Mouse (Mus musculus) hindbrain, postnatal 0 days (tissue): ENCODE results near the gene Klf13. TPM values are rescaled to one million over a fixed set of nuclear protein-coding genes. Genes with fewer than 3 reads are reported as not detected.

Experiments
- ATAC-seq: fragments of 200-750 bp; cut with Nextera tagmentation; 2 replicates; pipeline ENCODE4 v1.8.0; 2017; ENCODE audit warnings: mild to moderate bottlenecking, moderate TSS enrichment, moderate library complexity
- DNase-seq: peaks from one replicate; pipeline ENCODE4 v3.0.0-alpha.2; 2015; ENCODE audit warnings: low spot score
- H3K27ac ChIP-seq: fragments of 300-500 bp; sonication (generic); 2 replicates; pipeline ENCODE4 v1.5.1; 2014; ENCODE audit warnings: mild to moderate bottlenecking
- H3K27me3 ChIP-seq: fragments of 300-500 bp; sonication (generic); 2 replicates; pipeline ENCODE4 v1.6.1; 2014; ENCODE audit warnings: low read length, mixed read lengths; ENCODE audit not compliant: insufficient read depth
- H3K36me3 ChIP-seq: fragments of 300-500 bp; sonication (generic); 2 replicates; pipeline ENCODE4 v1.6.1; 2014; ENCODE audit warnings: low read length, mixed read lengths; ENCODE audit not compliant: insufficient read depth
- H3K4me1 ChIP-seq: fragments of 300-500 bp; sonication (generic); 2 replicates; pipeline ENCODE4 v1.6.1; 2014; ENCODE audit warnings: antibody characterized with exemption, low read length, mixed read lengths; ENCODE audit not compliant: insufficient read depth
- H3K4me2 ChIP-seq: fragments of 300-500 bp; sonication (generic); 2 replicates; pipeline ENCODE4 v1.6.1; 2014; ENCODE audit warnings: low read depth, mild to moderate bottlenecking, low read length, moderate library complexity, mixed read lengths
- H3K4me3 ChIP-seq: fragments of 300-500 bp; sonication (generic); 2 replicates; pipeline ENCODE4 v1.5.1; 2014; ENCODE audit warnings: low read length
- H3K9ac ChIP-seq: fragments of 300-500 bp; sonication (generic); replicated peaks from 2 replicates; pipeline ENCODE4 v1.6.1; 2014; ENCODE audit warnings: mild to moderate bottlenecking, low read length, moderate library complexity, mixed read lengths
- H3K9me3 ChIP-seq: fragments of 300-500 bp; sonication (generic); 2 replicates; pipeline ENCODE4 v1.6.1; 2016; ENCODE audit warnings: low read length, mixed read lengths
- CTCF ChIP-seq: IDR thresholded peaks from 2 replicates; pipeline ENCODE4 v1.5.1; 2016; ENCODE audit warnings: antibody characterized with exemption, control low read depth, low read depth
- WGBS: fragments of 180-500 bp; shearing (Covaris S2); extraction: QIAGEN DNeasy Blood & Tissue Kit; methylation state at CpG from one replicate; pipeline ENCODE4 v1.1.7; 2014; 5-methylcytosine and 5-hydroxymethylcytosine counted together
- polyA plus RNA-seq: library from polyadenylated mRNA; unstranded; fragments of >200 nt; fragmentation: Nextera tagmentation; extraction: Ambion mirVana; gene quantifications from 2 replicates; pipeline ENCODE4 v1.2.1, GENCODE M21; 2015
- total RNA-seq: library from RNA; depleted of rRNA; stranded (reverse); fragments of >200 nt; gene quantifications from 2 replicates; pipeline ENCODE4 v1.2.3, GENCODE M21; 2014; rRNA removed

Gene Klf13
- total and polyA plus RNA-seq, 2 experiments from 2014 or later: 26.9 to 34.0 TPM

DNA sequence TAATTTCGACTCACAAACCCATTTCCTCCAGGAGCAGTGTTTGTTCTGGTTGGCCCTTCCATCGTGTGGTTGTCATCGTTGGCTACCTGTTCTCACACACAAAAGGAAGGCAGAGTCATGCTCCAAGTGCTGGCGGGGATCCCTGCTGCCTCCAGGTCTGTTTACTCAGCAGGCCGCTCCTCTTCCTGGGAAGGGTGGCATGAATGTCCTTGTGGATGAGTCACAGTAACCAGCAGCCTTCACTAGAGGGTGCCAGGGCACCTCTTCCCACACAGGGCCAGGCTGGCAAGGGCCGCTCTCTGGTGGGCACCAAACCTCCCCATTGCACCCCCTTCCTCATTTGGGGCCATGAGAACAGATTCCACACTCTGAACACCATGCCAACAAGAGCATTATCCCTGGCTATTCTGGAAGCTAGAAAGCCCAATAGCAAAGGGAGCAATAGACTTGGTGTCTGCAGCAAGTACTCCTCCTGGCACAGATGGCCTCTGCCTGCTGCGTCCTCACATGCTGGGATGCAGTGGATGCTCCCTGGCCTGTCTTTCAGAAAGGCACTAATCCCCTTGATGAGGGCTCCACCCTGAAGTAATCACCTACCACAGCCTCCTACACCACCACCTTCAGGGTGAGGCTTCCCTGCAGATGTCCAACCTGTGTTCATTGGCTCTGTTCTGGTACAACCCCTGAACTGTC, 86.7 kb downstream of the Klf13 start:
- no peak overlapping the region for H3K4me2 ChIP-seq
- H3K36me3 ChIP-seq: no peaks in the 10 kb centered on the region
- no peaks in the 10 kb centered on the region for H3K27me3 ChIP-seq
- H3K9me3 ChIP-seq: no peaks in the 10 kb centered on the region
- TF ChIP-seq CTCF: peak; percentile 59
- DNase-seq (peak; percentile 39), ATAC-seq (peak; percentile 74)
- H3K27ac ChIP-seq: no peak overlapping the region
- H3K9ac ChIP-seq: no peak overlapping the region
- H3K4me3 ChIP-seq: no peak overlapping the region
- 50% methylated on average over 7 of the region's 7 CpGs for WGBS
- H3K4me1 ChIP-seq: no peaks in the 10 kb centered on the region

Other genes with a start within 250 kb of the Klf13 start
- not detected in 2 replicates for gene E030018B13Rik, start 22.1 kb downstream of the Klf13 start, total RNA-seq
- gene E030018B13Rik, start 22.1 kb downstream of the Klf13 start, polyA plus RNA-seq: not detected in 2 replicates
- 0.16 TPM in 1 of 2 replicates, not detected in the other for gene Trpm1, start 214.9 kb upstream of the Klf13 start, total RNA-seq
- gene Trpm1, start 214.9 kb upstream of the Klf13 start, polyA plus RNA-seq: 0.26 and 0.33 TPM in 2 replicates